Mouse (Mus musculus) liver, embryonic 14.5 days (tissue): ENCODE data around the gene Lpcat2.

Source experiments
- CTCF ChIP-seq: IDR thresholded peaks from 2 replicates; pipeline ENCODE4 v1.5.1; 2016; ENCODE audit warnings: antibody characterized with exemption, low read depth, control low read depth
- EP300 ChIP-seq: IDR thresholded peaks from 2 replicates; pipeline ENCODE4 v1.6.1; 2016; ENCODE audit warnings: antibody characterized with exemption, low read depth

- TF ChIP-seq CTCF (peak; percentile 91), EP300 (no peak)
These were observed 37.0 kb upstream of the Lpcat2 start for GRCm38 (mm10) chr8:92817928-92818818.
